Comparison of ENCODE assay signal across 8 mouse cellular contexts in genomic region chr1:53312989-53313967, GRCm38 (mm10). TPM values are rescaled to one million over a fixed set of nuclear protein-coding genes. Genes with fewer than 3 reads are reported as not detected.
A peak's percentile ranks its signal among the peaks of the same experiment; 100 is the strongest.
DNase-seq lines count a peak whose midpoint lies in the region; ATAC-seq and TF ChIP-seq lines count a peak whose summit lies in the region.

Gene Osgepl1 (plus strand): TSS chr1:53313624.

- no peak for TF ChIP-seq EP300 in CH12.LX (IDR thresholded peaks at IDR 0.05; ENCODE audit: low read length)

- peak within 1 kb of the TSS; percentile 75 for H3K9ac ChIP-seq in CH12.LX (ENCODE audit: insufficient read depth, low read depth)
- H3K9ac ChIP-seq in forebrain, embryonic 11.5 days (ENCODE audit: low read length): peak within 1 kb of the TSS; percentile 74
- peak within 1 kb of the TSS; percentile 88 for H3K9ac ChIP-seq in heart, embryonic 16.5 days (ENCODE audit: low read length)
- peak within 1 kb of the TSS; percentile 75 for H3K9ac ChIP-seq in liver, embryonic 15.5 days
- peak within 1 kb of the TSS; percentile 77 for H3K9ac ChIP-seq in neural tube, embryonic 12.5 days

- H3K9me3 ChIP-seq in CH12.LX (replicated peaks; ENCODE audit: low read length): no peaks in the 10 kb centered on the region
- H3K9me3 ChIP-seq in forebrain, embryonic 11.5 days (ENCODE audit: control insufficient read depth, low read length): no peaks in the 10 kb centered on the region
- no peaks in the 10 kb centered on the region for H3K9me3 ChIP-seq in heart, embryonic 16.5 days (replicated peaks; ENCODE audit: control insufficient read depth, low read length)
- no peaks in the 10 kb centered on the region for H3K9me3 ChIP-seq in liver, embryonic 15.5 days (replicated peaks)
- H3K9me3 ChIP-seq in neural tube, embryonic 12.5 days: no peaks in the 10 kb centered on the region

- ATAC-seq in forebrain, embryonic 11.5 days (replicated peaks; ENCODE audit: low FRiP score): peak; percentile 98
- ATAC-seq in heart, embryonic 16.5 days (replicated peaks; ENCODE audit: extremely low read depth, insufficient read depth, low FRiP score): peak; percentile 93
- ATAC-seq in liver, embryonic 15.5 days (ENCODE audit: insufficient read depth): peak; percentile 96
- peak; percentile 99 for ATAC-seq in neural tube, embryonic 12.5 days (ENCODE audit: low FRiP score, low read depth)

- in situ Hi-C loops in CH12.LX (cut with MboI; ENCODE audit: low pct_ligation_motif_present, low pct_unique_long_range_greater_than_20kb, low sequenced_read_pairs): no loop called here

- H3K4me2 ChIP-seq in CH12.LX (ENCODE audit: insufficient read depth, low read depth, poor library complexity, severe bottlenecking): peak within 1 kb of the TSS; percentile 68
- H3K4me2 ChIP-seq in forebrain, embryonic 11.5 days (ENCODE audit: low read depth, low read length, severe bottlenecking): peak within 1 kb of the TSS; percentile 59
- peak within 1 kb of the TSS; percentile 81 for H3K4me2 ChIP-seq in heart, embryonic 16.5 days (ENCODE audit: low read depth, low read length)
- H3K4me2 ChIP-seq in liver, embryonic 15.5 days: peak within 1 kb of the TSS; percentile 69
- peak within 1 kb of the TSS; percentile 62 for H3K4me2 ChIP-seq in neural tube, embryonic 12.5 days (replicated peaks)

- no peaks in the 10 kb centered on the region for H3K27me3 ChIP-seq in CH12.LX (replicated peaks)
- no peaks in the 10 kb centered on the region for H3K27me3 ChIP-seq in forebrain, embryonic 11.5 days (ENCODE audit: control insufficient read depth, insufficient read depth, low read length)
- no peaks in the 10 kb centered on the region for H3K27me3 ChIP-seq in heart, embryonic 16.5 days (ENCODE audit: control insufficient read depth, insufficient read depth, low read length)
- no peaks in the 10 kb centered on the region for H3K27me3 ChIP-seq in liver, embryonic 15.5 days
- H3K27me3 ChIP-seq in neural tube, embryonic 12.5 days (replicated peaks): no peaks in the 10 kb centered on the region

- peaks cover 0 to 10% of the 10 kb centered on the region in 2 experiments; a peak in 1 of 4 replicates for H3K4me1 ChIP-seq in CH12.LX (ENCODE audit: control insufficient read depth in 1 of 2, insufficient read depth in 2 of 2)
- no peaks in the 10 kb centered on the region for H3K4me1 ChIP-seq in forebrain, embryonic 11.5 days (replicated peaks; ENCODE audit: control insufficient read depth, insufficient read depth, low read length)
- 0 out of 2 replicates have a peak, but pooled peaks cover 4% of the 10 kb centered on the region for H3K4me1 ChIP-seq in heart, embryonic 16.5 days (ENCODE audit: control insufficient read depth, insufficient read depth, low read length)
- peaks cover 10% of the 10 kb centered on the region; the same call in 1 of the 2 replicates for H3K4me1 ChIP-seq in liver, embryonic 15.5 days (replicated peaks)
- no peaks in the 10 kb centered on the region for H3K4me1 ChIP-seq in neural tube, embryonic 12.5 days

- TF ChIP-seq POLR2A in CH12.LX (IDR thresholded peaks at IDR 0.05; ENCODE audit: low read depth, low read length): peak; percentile 89

- H3K27ac ChIP-seq in CH12.LX (ENCODE audit: insufficient read depth, low read depth): 0 out of 2 replicates have a peak within 1 kb of the TSS, but pooled peaks have one; percentile 10
- H3K27ac ChIP-seq in forebrain, embryonic 11.5 days (ENCODE audit: low read depth, low read length): peak within 1 kb of the TSS; percentile 37
- peak within 1 kb of the TSS; percentile 86 for H3K27ac ChIP-seq in heart, embryonic 16.5 days (ENCODE audit: low read length)
- peak within 1 kb of the TSS; percentile 85 for H3K27ac ChIP-seq in liver, embryonic 15.5 days (replicated peaks)
- peak within 1 kb of the TSS; percentile 16; the same call in 1 of the 2 replicates for H3K27ac ChIP-seq in neural tube, embryonic 12.5 days

- H3K79me2 ChIP-seq in CH12.LX (replicated peaks; ENCODE audit: control insufficient read depth, extremely low read depth, insufficient read depth, poor library complexity, severe bottlenecking): no peaks in the 10 kb centered on the region

- WGBS in forebrain, embryonic 11.5 days: 3% methylated on average over 27 of the region's 27 CpGs
- WGBS in heart, embryonic 16.5 days: 2% methylated on average over 27 of the region's 27 CpGs
- WGBS in liver, embryonic 15.5 days (ENCODE audit: insufficient replicate concordance): 2% methylated on average over 27 of the region's 27 CpGs
- 3% methylated on average over 27 of the region's 27 CpGs for WGBS in neural tube, embryonic 12.5 days

- DNase-seq in CH12.LX (ENCODE audit: extremely low read depth): peak; percentile 76
- peak; percentile 76 for DNase-seq in c-Kit-positive CD71-positive TER-119-negative erythroid progenitor cells, embryonic 14.5 days (ENCODE audit: low read depth)
- peak; percentile 90 for DNase-seq in forebrain, embryonic 11.5 days (ENCODE audit: low spot score)
- DNase-seq in kidney, postnatal 36 days: peak; percentile 84 to 94
- peak; percentile 78 for DNase-seq in telencephalon, adult 2 months (ENCODE audit: low read depth, low spot score)

- peak in 1 of 2 experiments; percentile 37; a peak in 2 of 4 replicates for TF ChIP-seq CTCF in CH12.LX (conservative IDR thresholded peaks at IDR 0.05 in 1 of 2, IDR thresholded peaks at IDR 0.05 in 1 of 2; ENCODE audit: low read depth in 2 of 2, low read length in 2 of 2)

- TF ChIP-seq RAD21 in CH12.LX (IDR thresholded peaks at IDR 0.05; ENCODE audit: low read depth, low read length): peak; percentile 52

- peaks cover 16 to 35% of the 10 kb centered on the region in 2 experiments for H3K36me3 ChIP-seq in CH12.LX (replicated peaks in 1 of 2; ENCODE audit: control insufficient read depth in 1 of 2, insufficient read depth in 1 of 2, low read length in 1 of 2)
- no peaks in the 10 kb centered on the region; the same call in 1 of the 2 replicates for H3K36me3 ChIP-seq in forebrain, embryonic 11.5 days (ENCODE audit: control insufficient read depth, insufficient read depth, low read length)
- H3K36me3 ChIP-seq in heart, embryonic 16.5 days (ENCODE audit: control insufficient read depth, insufficient read depth): peaks cover 5% of the 10 kb centered on the region; the same call in 1 of the 2 replicates
- H3K36me3 ChIP-seq in liver, embryonic 15.5 days (replicated peaks): peaks cover 35% of the 10 kb centered on the region
- H3K36me3 ChIP-seq in neural tube, embryonic 12.5 days: peaks cover 2% of the 10 kb centered on the region

- peak within 1 kb of the TSS; percentile 63 to 93 (median 75) for H3K4me3 ChIP-seq in CH12.LX (replicated peaks in 1 of 3; ENCODE audit: low read depth in 2 of 3, low read length in 2 of 3, poor library complexity in 1 of 3)
- H3K4me3 ChIP-seq in forebrain, embryonic 11.5 days (ENCODE audit: low read depth, low read length): peak within 1 kb of the TSS; percentile 51
- H3K4me3 ChIP-seq in heart, embryonic 16.5 days (ENCODE audit: low read length): peak within 1 kb of the TSS; percentile 83
- H3K4me3 ChIP-seq in liver, embryonic 15.5 days (replicated peaks): peak within 1 kb of the TSS; percentile 72
- peak within 1 kb of the TSS; percentile 54 for H3K4me3 ChIP-seq in neural tube, embryonic 12.5 days

- dilution Hi-C loops in CH12.LX (cut with MboI; ENCODE audit: extremely low pct_ligation_motif_present, extremely low pct_unique_long_range_greater_than_20kb, low sequenced_read_pairs): no loop called here

TF ChIP-seq in CH12.LX, 34 proteins besides CTCF, POLR2A, EP300 and RAD21 (continues in another document):
- TF ChIP-seq MEF2A (IDR thresholded peaks at IDR 0.05; ENCODE audit: borderline replicate concordance, low read depth, low read length) (peak; percentile 95), NELFE (IDR thresholded peaks at IDR 0.05; ENCODE audit: low read depth, low read length) (peak; percentile 87), MAX (IDR thresholded peaks at IDR 0.05; ENCODE audit: low read length) (no peak), ZNF384 (IDR thresholded peaks at IDR 0.05; ENCODE audit: low read depth, low read length) (no peak), ELF1 (IDR thresholded peaks at IDR 0.05; ENCODE audit: low read depth, low read length) (peak; percentile 66; the same call in 1 of the 2 replicates), TCF12 (IDR thresholded peaks at IDR 0.05; ENCODE audit: low read depth, low read length) (peak; percentile 66), MAFK (IDR thresholded peaks at IDR 0.05; ENCODE audit: insufficient replicate concordance, low read length) (no peak), E2F4 (IDR thresholded peaks at IDR 0.05; ENCODE audit: insufficient replicate concordance, low read depth, low read length) (peak; percentile 68; the same call in 1 of the 2 replicates), ETS1 (conservative IDR thresholded peaks at IDR 0.05; ENCODE audit: low read depth, low read length) (0 out of 2 replicates have a peak, but pooled peaks have one; percentile 15), CHD2 (IDR thresholded peaks at IDR 0.05; ENCODE audit: low read length) (no peak), USF2 (conservative IDR thresholded peaks at IDR 0.05; ENCODE audit: low read depth, low read length) (no peak), ZMIZ1 (IDR thresholded peaks at IDR 0.05; ENCODE audit: low read depth, low read length) (no peak), JUND (conservative IDR thresholded peaks at IDR 0.05; ENCODE audit: low read depth, low read length) (peak; percentile 85), MXI1 (IDR thresholded peaks at IDR 0.05; ENCODE audit: low read depth, low read length) (0 out of 2 replicates have a peak, but pooled peaks have one; percentile 43), BHLHE40 (IDR thresholded peaks at IDR 0.05; ENCODE audit: low read depth, low read length) (peak; percentile 40; the same call in 1 of the 2 replicates), GABPA (IDR thresholded peaks at IDR 0.05; ENCODE audit: insufficient replicate concordance, low read depth, low read length) (no peak), MYC (IDR thresholded peaks at IDR 0.05; ENCODE audit: low read depth, low read length) (no peak), ZKSCAN1 (IDR thresholded peaks at IDR 0.05; ENCODE audit: borderline replicate concordance, low read depth, low read length) (no peak), CHD1 (IDR thresholded peaks at IDR 0.05; ENCODE audit: low read depth, low read length) (0 out of 2 replicates have a peak, but pooled peaks have one; percentile 3), IRF4 (IDR thresholded peaks at IDR 0.05; ENCODE audit: low read depth, low read length) (peak; percentile 52; the same call in 1 of the 2 replicates), PAX5 (IDR thresholded peaks at IDR 0.05; ENCODE audit: low read length) (no peak)

RNA-seq across cellular contexts. Expression of gene Osgepl1, which starts in this region (rescaled TPM):
- total RNA-seq in CH12.LX (2012; rRNA removed): 11.3 and 15.5 TPM in 2 replicates
- total RNA-seq in CH12.LX (2014; rRNA removed): 33.2 and 35.3 TPM in 2 replicates
- 13.1 and 15.1 TPM in 2 replicates for polyA plus RNA-seq in CH12.LX (2012; ENCODE audit: insufficient read length, low read depth)
- 30.1 and 35.5 TPM in 2 replicates for polyA plus RNA-seq in forebrain, embryonic 11.5 days (2014; fragmentation: Nextera tagmentation; extraction: Ambion mirVana)
- 26.0 and 29.2 TPM in 2 replicates for polyA plus RNA-seq in heart, embryonic 16.5 days (2015; fragmentation: Nextera tagmentation; extraction: Ambion mirVana)
- 20.7 and 21.6 TPM in 2 replicates for polyA plus RNA-seq in liver, embryonic 15.5 days (2015; fragmentation: Nextera tagmentation; extraction: Ambion mirVana)
- polyA plus RNA-seq in neural tube, embryonic 12.5 days (2016; fragmentation: Nextera tagmentation; extraction: Ambion mirVana): 22.6 and 26.4 TPM in 2 replicates

Comparison
In these comparisons a context has a peak if more than half of its experiments do, and no peak if none do; other contexts are left out.
1. Peak in every context shown above with its lines: DNase-seq, ATAC-seq, H3K4me3 ChIP-seq and H3K27ac ChIP-seq.
2. H3K27ac ChIP-seq: peak in every context shown above with its lines; median percentile 86 in heart, embryonic 16.5 days; 85 in liver, embryonic 15.5 days; 37 in forebrain, embryonic 11.5 days; 16 in neural tube, embryonic 12.5 days; 10 in CH12.LX.